Mouse (Mus musculus) lung, embryonic 15.5 days (tissue): ENCODE data around the gene Il6st. TPM values are rescaled to one million over a fixed set of nuclear protein-coding genes. Genes with fewer than 3 reads are reported as not detected.

ENCODE experiments used
- ATAC-seq: fragments of 200-750 bp; cut with Nextera tagmentation; 2 replicates; pipeline ENCODE4 v1.8.0; 2017; ENCODE audit warnings: moderate number of reproducible peaks, borderline replicate concordance; ENCODE audit not compliant: low FRiP score, low TSS enrichment; ENCODE audit errors: extremely low read depth
- H3K27ac ChIP-seq: fragments of 300-500 bp; sonication (generic); 2 replicates; pipeline ENCODE4 v1.5.1; 2015; ENCODE audit warnings: moderate library complexity, mild to moderate bottlenecking, inconsistent platforms
- H3K27me3 ChIP-seq: fragments of 300-500 bp; sonication (generic); 2 replicates; pipeline ENCODE4 v1.6.1; 2015; ENCODE audit warnings: inconsistent platforms
- H3K36me3 ChIP-seq: fragments of 300-500 bp; sonication (generic); 2 replicates; pipeline ENCODE4 v1.6.1; 2015; ENCODE audit warnings: inconsistent platforms
- H3K4me1 ChIP-seq: fragments of 300-500 bp; sonication (generic); 2 replicates; pipeline ENCODE4 v1.6.1; 2015; ENCODE audit warnings: inconsistent platforms
- H3K4me2 ChIP-seq: fragments of 300-500 bp; sonication (generic); 2 replicates; pipeline ENCODE4 v1.6.1; 2015; ENCODE audit warnings: inconsistent platforms, mild to moderate bottlenecking, moderate library complexity
- H3K4me3 ChIP-seq: fragments of 300-500 bp; sonication (generic); 2 replicates; pipeline ENCODE4 v1.5.1; 2015; ENCODE audit warnings: mild to moderate bottlenecking, inconsistent platforms
- H3K9ac ChIP-seq: fragments of 300-500 bp; sonication (generic); 2 replicates; pipeline ENCODE4 v1.6.1; 2015; ENCODE audit warnings: inconsistent platforms
- H3K9me3 ChIP-seq: fragments of 300-500 bp; sonication (generic); 2 replicates; pipeline ENCODE4 v1.6.1; 2016; ENCODE audit warnings: inconsistent platforms
- WGBS: fragments of 180-500 bp; shearing (Covaris S2); methylation state at CpG from one replicate; pipeline ENCODE4 v1.1.7; 2015; 5-methylcytosine and 5-hydroxymethylcytosine counted together
- polyA plus RNA-seq: library from polyadenylated mRNA; unstranded; fragments of >200 nt; fragmentation: Nextera tagmentation; extraction: Ambion mirVana; gene quantifications from 2 replicates; pipeline ENCODE4 v1.2.1, GENCODE M21; 2015

Gene Il6st
- polyA plus RNA-seq, 1 experiment from 2014 or later, result 36.4 TPM

DNA sequence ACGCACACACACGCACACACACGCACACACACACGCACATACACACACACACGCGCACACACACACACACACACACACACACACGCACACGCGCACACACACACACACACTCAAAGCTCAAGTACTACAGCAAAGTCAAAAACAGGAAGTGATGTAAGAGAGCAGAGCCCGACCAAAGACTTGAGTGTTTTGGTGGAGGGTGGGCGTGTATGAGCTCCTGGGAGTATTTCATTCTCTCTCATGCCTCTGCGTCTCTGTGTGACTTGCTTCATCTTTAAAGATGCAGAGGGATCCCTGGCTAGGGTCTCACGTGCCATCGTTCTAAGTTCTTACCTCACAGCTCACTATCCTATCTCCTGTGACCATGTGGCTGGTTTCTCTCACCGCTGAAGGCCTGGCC, 36.3 kb upstream of the Il6st start:
- no peak overlapping the region for H3K27ac ChIP-seq
- WGBS, result 88% methylated on average over 15 of the region's 15 CpGs
- no peak overlapping the region for H3K4me3 ChIP-seq
- no peaks in the 10 kb centered on the region for H3K4me1 ChIP-seq
- no peaks in the 10 kb centered on the region for H3K36me3 ChIP-seq
- H3K9me3 ChIP-seq, result no peaks in the 10 kb centered on the region
- no peak for ATAC-seq
- no peak overlapping the region for H3K4me2 ChIP-seq
- H3K27me3 ChIP-seq, result no peaks in the 10 kb centered on the region
- H3K9ac ChIP-seq, result no peak overlapping the region

DNA sequence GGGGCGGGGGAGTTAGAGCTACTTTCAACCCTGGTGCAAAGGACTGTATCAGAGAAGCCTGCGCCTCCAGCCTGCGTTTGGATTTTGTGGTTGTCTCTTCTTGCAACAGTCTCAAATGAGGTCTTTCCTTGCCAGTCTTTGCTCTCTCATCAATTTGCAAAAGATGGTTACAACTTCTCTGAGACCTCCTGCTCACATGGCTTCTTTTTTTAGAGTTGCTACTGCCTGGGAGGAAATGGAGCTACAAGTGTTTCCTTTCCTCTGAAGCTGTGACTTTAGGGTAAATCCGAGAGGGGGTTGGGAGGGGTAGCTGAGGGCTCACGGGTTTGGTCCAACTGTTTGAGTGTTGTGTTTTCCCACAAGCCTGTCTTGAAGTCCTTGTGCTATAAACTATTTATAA, 30.6 kb upstream of the Il6st start:
- Histone ChIP-seq H3K4me1 (peaks cover 10% of the 10 kb centered on the region; the same call in 1 of the 2 replicates), H3K27ac (peak overlapping the region; percentile 39), H3K27me3 (no peaks in the 10 kb centered on the region), H3K4me3 (no peak overlapping the region), H3K9ac (no peak overlapping the region), H3K36me3 (no peaks in the 10 kb centered on the region), H3K4me2 (no peak overlapping the region), H3K9me3 (no peaks in the 10 kb centered on the region)
- ATAC-seq, result no peak
- 53% methylated on average over 5 of the region's 5 CpGs for WGBS

DNA sequence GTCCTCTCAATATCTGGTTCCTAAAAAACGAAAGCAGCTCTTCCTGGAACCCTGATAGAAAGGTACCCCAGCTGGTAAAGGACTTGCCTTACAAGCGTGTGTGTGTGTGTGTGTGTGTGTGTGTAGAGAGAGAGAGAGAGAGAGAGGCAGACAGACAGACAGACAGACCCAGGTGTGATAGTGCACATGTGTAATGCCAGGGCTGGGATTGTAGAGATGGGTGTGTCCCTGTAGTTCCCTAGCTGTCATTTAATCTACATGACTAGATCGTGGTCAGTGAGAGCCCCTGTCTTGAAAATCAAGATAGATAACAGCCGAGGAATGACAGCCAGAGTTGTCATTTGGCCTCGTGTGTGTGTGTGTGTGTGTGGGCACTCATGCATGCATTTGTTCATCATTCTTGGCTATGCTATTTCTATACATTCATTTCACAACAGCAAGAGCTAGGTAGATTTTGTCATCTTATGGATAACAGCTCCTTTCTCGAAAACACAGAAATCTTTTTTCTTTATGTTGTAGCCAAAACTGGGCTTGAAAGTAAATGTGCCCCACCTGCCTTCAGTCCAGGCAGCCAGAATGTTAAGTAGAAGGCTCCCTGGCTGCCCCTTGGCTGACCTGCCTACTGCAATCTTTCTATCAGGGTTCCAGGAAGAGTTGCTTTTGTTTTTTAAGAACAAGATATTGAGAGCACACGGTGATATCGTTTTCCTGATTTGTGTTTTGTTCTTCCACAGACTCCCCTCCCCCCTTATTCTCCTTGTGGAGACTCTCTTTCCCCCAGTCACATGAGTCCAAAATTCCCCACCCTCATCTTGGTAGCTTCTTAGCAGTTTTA, 28.4 kb upstream of the Il6st start:
- WGBS, result 48% methylated on average over 8 of the region's 8 CpGs

DNA sequence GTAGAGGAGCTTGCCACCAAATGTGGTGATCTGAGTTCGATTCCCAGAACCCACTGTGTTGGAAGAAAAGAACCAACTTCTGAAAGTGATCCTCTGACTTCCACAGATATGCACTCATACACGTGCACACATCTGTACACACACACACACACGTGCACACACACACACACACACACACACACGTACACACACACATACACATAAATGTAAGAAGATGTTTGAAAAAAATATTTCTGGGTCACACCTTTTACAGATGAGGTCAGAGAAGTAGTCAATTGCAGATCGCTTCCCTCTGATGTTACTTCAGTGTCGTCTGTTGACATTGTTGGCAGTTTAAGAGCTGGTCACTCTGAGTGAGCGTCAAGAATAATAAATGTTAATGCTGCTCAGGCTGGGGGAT, 27.6 kb upstream of the Il6st start:
- 75% methylated on average over 7 of the region's 7 CpGs for WGBS
- Histone ChIP-seq H3K27ac (no peak overlapping the region), H3K9ac (no peak overlapping the region), H3K27me3 (no peaks in the 10 kb centered on the region), H3K4me3 (no peak overlapping the region), H3K36me3 (no peaks in the 10 kb centered on the region), H3K4me2 (no peak overlapping the region), H3K9me3 (no peaks in the 10 kb centered on the region), H3K4me1 (peaks cover 25% of the 10 kb centered on the region)
- ATAC-seq, result no peak

More for the DNA sequence above, 28.4 kb upstream of the Il6st start:
- no peak overlapping the region for H3K4me2 ChIP-seq
- H3K36me3 ChIP-seq, result no peaks in the 10 kb centered on the region
- H3K9ac ChIP-seq, result no peak overlapping the region
- no peak for ATAC-seq
- no peak overlapping the region for H3K27ac ChIP-seq
- peaks cover 25% of the 10 kb centered on the region for H3K4me1 ChIP-seq
- no peaks in the 10 kb centered on the region for H3K9me3 ChIP-seq
- H3K4me3 ChIP-seq, result no peak overlapping the region
- H3K27me3 ChIP-seq, result no peaks in the 10 kb centered on the region

DNA sequence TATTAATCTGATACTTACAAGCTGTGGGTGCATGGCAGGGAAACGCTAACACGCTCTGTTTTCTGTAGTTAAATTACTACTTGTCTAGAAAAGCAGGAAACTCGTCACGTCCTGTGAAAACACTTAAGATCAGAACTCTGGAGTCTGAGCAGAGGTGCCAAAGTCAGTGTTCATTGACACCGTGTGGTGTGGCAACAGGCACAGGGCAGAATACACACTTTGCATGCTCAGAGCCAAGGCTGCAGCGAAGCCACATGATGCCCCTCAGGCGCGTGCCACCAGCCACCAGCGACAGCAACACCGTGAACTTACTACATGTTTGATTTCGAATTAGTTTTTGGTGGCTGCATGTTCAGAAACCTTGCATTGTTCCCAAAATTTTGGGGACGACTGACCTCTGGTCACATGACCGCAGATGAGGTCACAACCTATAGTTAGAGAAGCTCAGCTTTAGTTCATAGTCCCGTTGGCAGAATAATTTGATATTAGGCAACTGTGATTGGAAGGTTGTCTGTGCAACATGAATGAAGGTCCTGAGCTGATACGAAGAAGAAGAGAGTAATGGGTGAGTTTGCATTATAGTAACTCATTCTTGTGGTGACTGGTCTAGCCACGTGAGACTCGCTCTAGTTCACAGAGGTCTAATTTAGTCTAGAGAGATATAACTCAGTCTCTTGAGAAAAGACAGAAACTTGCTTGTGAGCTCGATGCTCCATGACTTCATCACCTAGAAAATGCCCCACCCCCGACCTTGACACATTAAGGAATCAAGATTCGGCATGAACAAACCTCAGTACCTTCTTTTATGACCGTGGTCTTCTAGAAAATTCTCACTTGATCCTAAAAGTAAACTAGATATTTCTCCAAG, 25.6 kb upstream of the Il6st start:
- Histone ChIP-seq H3K27ac (no peak overlapping the region), H3K9me3 (no peaks in the 10 kb centered on the region), H3K27me3 (no peaks in the 10 kb centered on the region)

DNA sequence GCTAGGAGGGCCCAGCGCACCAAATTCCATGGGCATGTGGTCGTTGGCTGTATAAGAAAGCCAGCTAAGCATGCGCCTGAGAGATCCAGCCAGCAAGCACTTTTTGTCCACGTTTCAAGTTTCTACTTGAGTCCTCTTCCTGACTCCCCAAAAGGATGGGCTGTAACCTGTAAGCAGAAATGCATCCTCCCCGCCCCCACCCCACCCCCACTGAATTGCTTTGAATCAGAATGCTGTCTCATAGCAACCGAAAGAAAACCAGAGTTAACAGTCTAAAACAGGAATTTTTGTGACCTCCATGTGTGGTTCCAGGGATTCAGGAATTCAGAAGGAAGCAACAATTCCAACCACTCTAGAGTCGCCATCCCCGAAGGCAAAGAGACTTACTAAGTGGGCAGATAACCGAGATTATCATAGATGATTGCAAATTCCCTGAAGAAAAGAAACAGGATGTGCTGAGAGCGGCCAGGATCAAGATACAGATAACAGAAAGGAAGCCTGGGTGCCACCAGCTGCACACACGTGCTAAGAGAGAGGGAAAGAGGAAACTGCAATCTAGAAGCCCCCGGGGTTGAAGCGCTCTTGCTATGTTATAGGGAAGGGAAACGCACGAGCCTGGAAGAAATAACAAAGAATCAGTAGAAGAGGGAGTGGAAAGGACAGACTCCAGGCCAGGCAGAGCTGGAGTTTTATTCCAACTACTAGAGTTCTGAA, 24.6 kb upstream of the Il6st start:
- ATAC-seq, result no peak; the same call in 1 of the 2 replicates
- peak overlapping the region; percentile 37 for H3K27ac ChIP-seq
- H3K4me3 ChIP-seq, result peak overlapping the region; percentile 24
- H3K4me2 ChIP-seq, result peak overlapping the region; percentile 50
- H3K27me3 ChIP-seq, result no peaks in the 10 kb centered on the region
- H3K9ac ChIP-seq, result no peak overlapping the region
- peaks cover 19% of the 10 kb centered on the region for H3K4me1 ChIP-seq
- WGBS, result 34% methylated on average over 15 of the region's 15 CpGs
- H3K36me3 ChIP-seq, result no peaks in the 10 kb centered on the region
- no peaks in the 10 kb centered on the region for H3K9me3 ChIP-seq

More for the DNA sequence above, 25.6 kb upstream of the Il6st start:
- H3K9ac ChIP-seq, result no peak overlapping the region
- H3K4me1 ChIP-seq, result peaks cover 22% of the 10 kb centered on the region
- no peak for ATAC-seq
- H3K4me3 ChIP-seq, result no peak overlapping the region
- H3K4me2 ChIP-seq, result no peak overlapping the region
- H3K36me3 ChIP-seq, result no peaks in the 10 kb centered on the region
- 90% methylated on average over 21 of the region's 21 CpGs for WGBS

DNA sequence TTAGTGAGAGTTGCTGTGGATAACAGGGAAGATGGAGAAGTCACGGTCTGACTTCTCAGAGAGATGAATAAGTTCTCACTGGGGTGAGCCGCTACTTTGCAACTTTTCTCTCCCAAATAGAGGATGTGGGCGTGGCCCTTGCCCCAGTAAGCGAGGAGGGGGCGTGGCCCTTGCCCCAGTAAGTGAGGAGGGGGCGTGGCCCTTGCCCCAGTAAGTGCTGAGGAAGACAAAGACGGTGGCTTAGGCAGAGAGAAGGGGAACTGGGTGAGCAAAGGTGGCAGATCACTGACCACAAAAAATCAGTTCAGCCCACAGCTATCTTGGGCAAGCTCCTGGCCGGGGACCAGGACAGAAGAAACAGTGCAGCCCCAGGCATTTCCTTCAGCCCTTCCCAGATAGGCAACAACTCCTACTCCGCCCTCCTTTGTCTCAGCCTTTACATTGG, 23.9 kb upstream of the Il6st start:
- Histone ChIP-seq H3K27ac (peak overlapping the region; percentile 37), H3K4me2 (peak overlapping the region; percentile 50), H3K4me3 (peak overlapping the region; percentile 24), H3K9me3 (no peaks in the 10 kb centered on the region), H3K9ac (no peak overlapping the region), H3K4me1 (peaks cover 19% of the 10 kb centered on the region), H3K27me3 (no peaks in the 10 kb centered on the region), H3K36me3 (no peaks in the 10 kb centered on the region)
- peak; percentile 72; the same call in 1 of the 2 replicates for ATAC-seq
- 19% methylated on average over 9 of the region's 9 CpGs for WGBS

DNA sequence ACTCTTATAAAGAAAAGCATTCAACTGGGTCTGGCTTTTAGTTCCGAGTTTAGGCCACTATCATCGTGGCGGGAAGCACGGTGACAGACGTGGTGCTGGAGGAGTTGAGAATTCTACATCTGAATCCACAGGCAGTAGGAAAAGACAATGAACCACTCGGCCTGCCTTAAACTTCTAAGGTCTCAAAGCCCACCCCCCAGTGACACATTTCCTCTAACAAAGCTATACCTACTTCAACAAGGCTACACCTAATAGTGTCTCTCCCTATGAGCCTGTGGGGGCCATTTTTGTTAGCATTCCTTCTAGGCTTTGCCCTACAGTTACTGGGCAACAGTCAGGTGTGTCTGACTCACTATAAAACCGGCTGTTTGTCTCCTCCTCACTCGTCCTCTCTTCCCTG, 23.2 kb upstream of the Il6st start:
- no peak overlapping the region for H3K27ac ChIP-seq
- ATAC-seq, result no peak
- H3K4me1 ChIP-seq, result peaks cover 17% of the 10 kb centered on the region
- WGBS, result 77% methylated on average over 8 of the region's 8 CpGs
- no peak overlapping the region for H3K4me3 ChIP-seq
- no peak overlapping the region for H3K4me2 ChIP-seq
- no peaks in the 10 kb centered on the region for H3K27me3 ChIP-seq
- no peaks in the 10 kb centered on the region for H3K9me3 ChIP-seq
- no peak overlapping the region for H3K9ac ChIP-seq
- no peaks in the 10 kb centered on the region for H3K36me3 ChIP-seq

DNA sequence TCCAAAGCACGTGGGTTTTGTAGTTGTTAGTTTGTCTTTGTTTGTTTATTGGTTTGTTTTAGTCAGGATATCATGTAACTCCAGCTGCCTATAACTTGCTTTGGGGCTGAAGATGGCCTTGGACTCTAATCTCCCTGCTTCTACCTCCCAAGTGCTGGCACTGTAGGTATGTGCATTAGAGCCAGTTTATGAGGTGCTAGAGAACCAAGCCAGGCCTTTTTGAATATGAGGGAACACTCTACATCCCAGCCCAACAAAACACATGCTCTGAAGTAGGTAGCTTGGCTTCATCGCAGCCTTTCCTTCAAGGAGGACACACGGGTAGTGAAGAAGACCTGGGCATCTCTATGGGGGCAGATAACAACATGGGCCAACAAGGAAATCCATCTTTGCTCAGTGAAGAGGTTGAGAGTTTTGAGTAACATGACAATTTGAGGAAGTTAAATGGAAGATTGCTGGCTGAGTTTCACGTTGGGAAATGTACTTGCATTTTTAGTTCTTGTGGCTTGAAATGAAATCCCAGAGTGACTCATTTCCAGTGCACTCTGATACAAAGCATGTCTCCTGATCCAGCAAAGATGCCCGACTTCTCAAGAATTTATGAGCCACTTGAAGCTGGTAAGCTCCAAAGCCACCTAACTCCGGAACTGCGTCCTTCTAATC, 20.9 kb upstream of the Il6st start:
- 72% methylated on average over 7 of the region's 7 CpGs for WGBS
- H3K4me3 ChIP-seq, result no peak overlapping the region

DNA sequence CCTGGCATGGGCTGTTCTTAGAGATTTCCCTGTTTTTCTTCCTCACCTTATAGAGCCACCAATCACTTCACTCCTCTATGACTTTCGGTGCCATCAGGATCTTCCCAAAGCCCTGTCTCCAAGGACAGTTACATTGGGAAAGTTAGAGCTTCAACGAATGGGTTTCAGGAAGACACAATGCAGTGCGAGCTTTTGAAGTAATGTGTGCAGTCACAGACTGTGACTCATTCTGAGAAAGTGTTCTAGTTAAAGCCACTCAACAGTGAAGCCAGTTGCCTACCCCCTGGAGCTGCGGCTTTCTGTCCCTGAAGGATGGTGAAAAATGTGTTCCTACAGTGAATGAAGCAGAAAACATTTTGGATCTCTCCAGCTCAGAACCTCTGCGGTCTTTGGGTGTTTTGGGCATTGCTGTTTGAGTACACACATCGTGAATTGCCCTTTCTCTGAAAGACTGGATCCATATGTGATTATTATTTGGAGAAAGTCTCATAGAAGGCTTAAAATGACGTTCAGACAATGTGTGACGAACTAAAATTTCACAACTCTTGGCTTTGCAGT, 16.7 kb upstream of the Il6st start:
- no peak overlapping the region for H3K4me3 ChIP-seq
- no peaks in the 10 kb centered on the region for H3K27me3 ChIP-seq
- no peaks in the 10 kb centered on the region for H3K9me3 ChIP-seq
- H3K9ac ChIP-seq, result no peak overlapping the region
- no peaks in the 10 kb centered on the region for H3K36me3 ChIP-seq
- WGBS, result 76% methylated on average over 8 of the region's 8 CpGs
- ATAC-seq, result no peak
- no peak overlapping the region for H3K4me2 ChIP-seq
- H3K27ac ChIP-seq, result no peak overlapping the region
- H3K4me1 ChIP-seq, result no peaks in the 10 kb centered on the region

More for the DNA sequence above, 20.9 kb upstream of the Il6st start:
- no peak overlapping the region for H3K9ac ChIP-seq
- no peak for ATAC-seq
- H3K27ac ChIP-seq, result no peak overlapping the region
- H3K4me1 ChIP-seq, result peaks cover 15% of the 10 kb centered on the region
- H3K4me2 ChIP-seq, result no peak overlapping the region
- H3K27me3 ChIP-seq, result no peaks in the 10 kb centered on the region
- no peaks in the 10 kb centered on the region for H3K36me3 ChIP-seq
- no peaks in the 10 kb centered on the region for H3K9me3 ChIP-seq

DNA sequence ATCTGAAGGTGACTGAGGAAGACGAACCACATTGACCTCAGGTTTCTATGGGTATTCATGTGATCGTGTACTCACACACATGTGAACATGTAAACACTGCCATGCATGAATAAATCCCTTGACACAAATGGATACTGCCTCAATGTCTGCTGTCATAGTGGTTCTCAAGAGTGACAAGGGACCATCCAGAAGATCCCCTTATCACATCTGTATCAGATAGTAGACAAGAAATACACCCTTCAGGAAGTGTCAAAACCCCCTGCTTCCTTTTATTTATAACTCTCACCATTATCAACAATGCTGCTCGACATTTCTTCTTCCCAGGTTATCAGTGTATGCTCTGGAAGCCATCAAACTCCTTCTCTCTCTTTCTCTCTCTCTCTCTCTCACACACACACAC, 13.7 kb upstream of the Il6st start:
- no peak for ATAC-seq
- Histone ChIP-seq H3K4me2 (no peak overlapping the region), H3K9ac (no peak overlapping the region), H3K9me3 (no peaks in the 10 kb centered on the region), H3K36me3 (no peaks in the 10 kb centered on the region), H3K4me3 (no peak overlapping the region), H3K27me3 (no peaks in the 10 kb centered on the region), H3K4me1 (no peaks in the 10 kb centered on the region), H3K27ac (no peak overlapping the region)
- WGBS, result 60% methylated on average over 3 of the region's 3 CpGs
